Mouse (Mus musculus): Measurements from ENCODE around the gene Pecam1.

The Pecam1 gene

DNA sequence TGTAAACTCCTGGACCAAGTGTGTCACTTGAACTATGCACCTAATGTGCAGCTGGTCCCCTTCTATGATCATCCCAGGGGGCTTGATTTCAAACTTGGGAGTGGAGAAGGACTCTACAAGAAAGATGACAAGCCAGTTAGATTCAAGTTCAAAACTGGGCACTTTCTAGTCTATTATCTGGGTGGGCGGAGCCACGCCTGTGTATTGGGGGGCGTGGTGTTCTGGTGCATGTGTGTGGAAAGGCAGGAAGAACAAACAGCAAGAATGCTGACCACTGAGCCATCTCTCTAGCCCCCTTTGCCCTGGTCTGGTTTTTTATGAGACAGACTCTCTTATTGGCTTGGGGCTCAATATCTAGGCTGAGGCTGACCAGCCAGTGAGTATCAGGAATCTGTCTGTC, 54.5 kb downstream of the Pecam1 start:
- no peak for DNase-seq (ENCODE audit: low spot score in 2 of 2)

DNA sequence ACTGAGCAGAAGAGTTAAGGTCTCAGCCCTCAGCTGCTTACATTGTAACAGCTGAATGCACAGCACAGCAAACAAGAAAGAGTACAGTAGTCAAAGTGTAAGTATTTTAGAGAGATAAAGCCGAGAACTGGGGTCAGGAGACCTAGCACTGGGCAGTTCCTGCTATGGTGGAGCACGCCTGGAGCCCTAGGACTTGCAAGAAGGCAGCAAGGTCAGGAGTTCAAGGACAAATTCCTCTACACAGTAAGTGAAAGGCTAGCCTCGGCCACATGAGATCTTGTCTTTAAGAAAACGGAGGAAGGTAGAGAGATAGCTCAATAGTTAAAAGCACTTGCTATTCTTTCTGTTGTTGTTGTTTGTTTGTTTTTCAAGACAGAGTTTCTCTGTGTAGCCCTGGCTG, 57.5 kb downstream of the Pecam1 start:
- DNase-seq (ENCODE audit: low spot score in 2 of 2): no peak

DNA sequence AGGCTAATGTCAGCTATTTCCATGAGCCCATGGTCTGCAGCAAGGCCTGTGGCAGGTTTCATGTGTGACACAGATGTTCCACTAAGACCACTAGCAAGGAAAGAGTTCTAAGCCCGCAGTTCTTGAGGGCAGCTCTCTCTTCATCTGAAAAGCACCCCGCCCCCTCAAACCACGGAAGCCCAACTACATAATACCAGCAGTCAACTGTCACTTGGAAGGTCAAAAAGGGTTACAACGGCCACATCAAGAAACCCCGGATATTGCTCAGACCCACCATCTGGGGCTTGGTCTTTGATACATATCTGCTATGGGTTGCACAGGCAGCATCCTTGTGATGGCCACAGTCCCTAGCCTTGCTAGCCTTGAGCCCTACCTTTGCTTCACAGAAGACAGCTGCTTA, 62.1 kb downstream of the Pecam1 start:
- no peak for DNase-seq (ENCODE audit: low spot score in 2 of 2)

DNA sequence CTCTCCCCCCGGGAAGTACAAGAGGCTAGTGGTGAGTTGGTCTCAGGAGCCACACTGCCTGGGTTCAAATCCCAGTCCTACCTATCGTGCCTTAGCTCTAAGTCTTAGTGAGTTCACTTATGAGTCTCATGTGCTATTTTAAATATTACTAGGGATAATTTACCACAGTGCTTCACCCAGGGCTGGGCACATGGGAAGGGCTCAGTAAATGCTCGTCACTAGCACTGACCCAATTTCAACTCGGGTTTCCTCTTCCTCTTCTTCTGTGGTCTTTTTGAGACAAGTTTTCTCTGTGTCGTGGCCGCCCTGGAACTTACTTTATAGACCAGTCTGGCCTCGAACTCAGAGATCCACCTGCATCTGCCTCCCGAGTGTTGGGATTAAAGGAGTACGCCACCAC, 63.1 kb downstream of the Pecam1 start:
- no peak for DNase-seq (ENCODE audit: low spot score in 2 of 2)

DNA sequence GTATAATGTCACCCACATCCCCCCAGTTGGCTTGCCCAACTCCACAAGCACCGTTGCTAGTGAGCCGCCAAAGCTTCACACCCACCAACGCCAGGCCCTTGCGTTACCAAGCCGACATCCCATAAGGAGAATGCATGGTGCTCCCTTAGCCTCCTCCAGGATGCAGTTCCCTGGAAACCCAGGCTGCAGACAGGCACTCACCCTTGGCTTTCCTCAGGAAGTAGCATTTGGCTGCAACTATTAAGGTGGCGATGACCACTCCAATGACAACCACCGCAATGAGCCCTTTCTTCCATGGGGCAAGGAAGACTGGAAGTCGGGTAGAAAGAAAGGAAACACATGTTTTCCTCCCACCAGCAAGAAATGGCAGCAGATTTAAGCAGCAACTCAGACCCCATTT, 66.4 kb downstream of the Pecam1 start:
- no peak for DNase-seq (ENCODE audit: low spot score in 2 of 2)

DNA sequence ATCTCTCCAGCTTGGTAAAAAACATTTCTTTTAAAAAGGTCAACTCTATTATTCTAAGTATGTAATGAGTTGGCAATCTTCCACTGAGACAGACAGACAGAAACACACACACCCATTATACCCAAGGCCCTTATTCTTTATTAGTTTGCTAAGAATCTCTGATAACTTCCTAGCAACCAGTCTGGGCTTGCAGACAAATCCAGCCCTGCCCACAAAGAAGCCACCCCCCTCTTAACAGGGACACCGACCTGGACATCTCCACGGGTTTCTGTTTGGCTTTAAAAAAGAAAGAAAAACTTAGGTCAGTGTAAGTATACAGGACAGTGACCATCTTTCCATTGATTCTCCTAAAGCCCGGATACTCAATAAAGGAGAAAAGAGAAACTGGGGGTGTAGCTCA, 67.1 kb downstream of the Pecam1 start:
- DNase-seq (ENCODE audit: low spot score in 2 of 2): no peak

DNA sequence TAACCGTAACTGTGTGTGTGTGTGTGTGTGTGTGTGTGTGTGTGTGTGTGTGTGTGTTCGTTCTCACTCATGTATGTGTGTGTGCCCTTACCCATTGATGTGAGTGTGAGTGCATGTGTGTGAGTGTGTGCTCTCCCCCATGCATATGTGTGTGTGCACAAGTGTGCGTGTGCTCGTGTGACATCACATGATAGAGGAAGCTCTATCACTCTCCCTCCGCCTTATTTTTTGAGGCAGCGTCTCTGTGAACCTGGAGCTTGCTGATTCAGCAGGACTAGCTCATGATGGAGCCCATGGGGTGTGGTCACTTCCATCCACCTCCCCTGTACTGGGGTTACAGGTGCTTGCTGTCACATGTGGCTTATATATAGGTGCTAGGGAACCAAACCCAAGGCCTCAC, 69.3 kb downstream of the Pecam1 start:
- no peak for DNase-seq (ENCODE audit: low spot score in 2 of 2)

DNA sequence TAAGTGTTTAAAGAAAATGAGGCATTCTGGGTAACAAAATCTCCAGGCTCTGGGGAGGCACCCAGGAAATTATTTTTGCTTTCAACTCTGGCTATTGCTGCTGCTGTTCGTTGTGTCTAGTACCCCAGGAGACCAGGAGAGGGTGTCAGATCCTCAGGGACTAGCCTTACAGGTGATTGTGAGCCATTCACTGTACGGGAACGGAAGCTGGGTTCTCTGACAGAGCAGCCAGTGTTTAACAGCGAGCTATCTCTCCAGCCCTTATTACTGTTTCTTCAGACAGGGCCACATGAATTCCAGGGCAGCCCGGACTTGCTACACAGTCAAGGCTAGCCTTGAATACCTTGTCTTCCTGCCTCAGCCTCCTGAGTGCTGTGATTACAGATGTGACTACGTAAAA, 70.6 kb downstream of the Pecam1 start:
- no peak for DNase-seq (ENCODE audit: low spot score in 2 of 2)

DNA sequence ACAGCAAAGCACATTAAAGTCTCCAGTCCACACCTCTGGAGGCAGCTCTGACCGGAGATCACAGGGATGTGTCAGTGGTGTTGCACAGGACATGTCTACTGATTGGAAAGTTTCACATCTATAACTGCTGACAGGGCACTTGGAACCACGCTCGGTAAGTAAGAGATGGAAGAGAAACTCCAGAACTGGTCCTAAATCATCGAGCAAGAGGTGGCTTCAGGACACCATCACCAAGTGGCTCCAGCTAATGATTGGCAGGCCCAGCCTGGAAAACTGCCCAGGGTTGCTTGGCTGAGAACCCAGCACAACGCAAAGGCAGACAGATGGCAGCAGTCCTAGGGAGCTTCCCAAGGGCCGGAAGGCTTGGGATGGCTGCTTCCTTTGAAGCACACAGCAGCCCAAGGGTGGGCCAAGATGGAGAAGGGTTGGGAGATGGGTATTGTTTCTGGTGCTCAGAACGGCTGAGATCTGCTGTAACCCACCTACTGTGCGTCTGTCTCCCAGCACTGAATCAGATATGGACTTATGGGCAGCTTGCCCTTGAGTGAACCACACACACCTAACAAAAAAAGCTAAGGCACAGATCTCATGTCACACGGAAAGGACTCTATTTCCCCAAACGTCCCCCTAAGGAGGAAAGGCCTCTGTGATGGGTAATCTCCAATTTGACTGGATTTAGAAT, 72.4 kb downstream of the Pecam1 start:
- peak; percentile 66 to 91 for DNase-seq (ENCODE audit: low spot score in 2 of 2)

DNA sequence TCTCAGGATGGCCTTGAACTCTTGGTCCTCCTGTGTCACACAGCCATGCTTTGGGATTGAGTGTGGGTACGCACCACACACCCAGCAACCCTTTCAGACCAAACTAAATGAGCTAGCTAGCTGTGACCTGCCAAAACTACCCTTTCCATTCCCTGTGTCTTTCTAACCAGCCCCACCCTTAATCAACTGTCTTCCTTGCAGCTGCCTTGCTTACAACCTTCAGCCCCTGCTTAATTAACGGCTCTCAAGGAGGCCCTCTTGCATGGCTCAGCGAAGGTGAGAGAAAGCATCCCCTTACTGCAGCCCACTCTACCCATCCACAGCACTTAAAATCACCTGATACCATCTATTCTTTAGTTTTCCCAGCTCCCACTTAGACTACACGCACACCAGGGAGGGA, 73.1 kb downstream of the Pecam1 start:
- DNase-seq (ENCODE audit: low spot score in 2 of 2): no peak

DNA sequence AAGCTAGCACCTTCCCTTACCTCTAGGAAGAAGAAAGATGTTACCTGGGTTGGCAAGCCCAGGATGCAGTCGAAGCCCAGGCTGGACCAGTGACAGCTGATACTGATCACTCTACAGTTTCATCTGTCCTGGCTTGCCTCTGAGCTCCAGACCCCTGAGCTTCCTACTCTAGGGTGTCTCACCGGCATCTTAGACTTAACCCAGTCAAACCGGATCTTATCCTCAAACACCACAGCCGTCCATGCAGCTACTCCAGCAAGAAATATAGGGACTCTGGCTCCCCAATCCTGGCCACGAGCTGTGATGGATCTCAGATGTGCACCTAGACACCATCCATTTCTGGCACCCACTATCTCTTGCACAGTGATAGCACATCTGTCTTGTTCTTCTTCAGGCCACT, 74.6 kb downstream of the Pecam1 start:
- no peak for DNase-seq (ENCODE audit: low spot score in 2 of 2)

DNA sequence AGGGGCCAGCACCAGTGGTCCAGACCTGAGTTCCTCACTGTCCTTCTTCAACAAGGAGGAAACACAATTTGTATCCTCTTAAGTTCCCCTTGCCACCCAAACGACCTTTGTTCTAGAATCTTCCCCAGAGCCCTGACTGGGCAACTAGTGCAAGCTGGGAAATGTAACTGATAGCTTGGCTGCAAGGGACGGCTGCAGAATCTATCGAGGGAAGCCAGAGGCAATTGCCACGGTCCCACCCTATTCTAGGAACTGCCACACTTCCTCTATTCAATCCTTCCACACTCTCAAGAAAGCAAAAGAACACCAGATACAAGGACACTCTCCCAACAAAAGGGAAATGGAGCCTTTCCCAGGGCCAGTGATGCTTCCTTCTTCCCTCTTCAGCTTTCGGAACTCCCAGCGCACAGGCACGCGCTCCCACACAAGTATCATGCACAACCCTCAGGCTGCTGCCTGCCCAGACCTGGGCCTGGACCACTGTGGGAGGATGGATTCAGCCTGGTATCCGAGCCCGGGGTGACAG, 75.2 kb downstream of the Pecam1 start:
- peak in 1 of 2 experiments; percentile 21 for DNase-seq (ENCODE audit: low spot score in 2 of 2)

DNA sequence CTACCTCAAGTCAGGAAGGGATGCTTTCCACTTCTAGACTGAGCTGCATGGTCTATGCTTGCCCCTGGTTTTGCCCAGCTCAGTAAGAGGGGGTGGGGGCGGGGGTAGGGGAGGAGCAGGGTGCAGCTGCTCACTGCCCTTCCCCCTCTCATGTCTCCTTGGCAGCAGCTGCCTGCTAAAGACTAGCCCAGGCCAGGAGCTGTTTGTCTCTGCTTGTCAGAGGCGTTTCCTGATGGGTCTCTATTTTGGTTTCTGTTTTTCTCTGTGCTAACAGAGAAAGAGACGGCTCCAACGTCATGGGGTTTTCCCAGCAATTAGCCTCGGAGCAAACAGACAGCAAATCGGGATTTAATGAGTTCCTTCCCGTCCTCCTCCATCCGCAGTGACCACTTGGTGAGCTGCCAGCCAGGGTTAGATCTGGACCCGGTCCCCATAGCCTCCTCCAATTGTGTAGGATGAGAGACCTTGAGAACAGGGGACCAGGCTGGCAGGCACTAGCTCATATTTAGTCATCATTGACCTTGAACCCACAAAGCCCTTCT, 75.7 kb downstream of the Pecam1 start:
- peak; percentile 40 to 66 for DNase-seq (ENCODE audit: low spot score in 2 of 2)

DNA sequence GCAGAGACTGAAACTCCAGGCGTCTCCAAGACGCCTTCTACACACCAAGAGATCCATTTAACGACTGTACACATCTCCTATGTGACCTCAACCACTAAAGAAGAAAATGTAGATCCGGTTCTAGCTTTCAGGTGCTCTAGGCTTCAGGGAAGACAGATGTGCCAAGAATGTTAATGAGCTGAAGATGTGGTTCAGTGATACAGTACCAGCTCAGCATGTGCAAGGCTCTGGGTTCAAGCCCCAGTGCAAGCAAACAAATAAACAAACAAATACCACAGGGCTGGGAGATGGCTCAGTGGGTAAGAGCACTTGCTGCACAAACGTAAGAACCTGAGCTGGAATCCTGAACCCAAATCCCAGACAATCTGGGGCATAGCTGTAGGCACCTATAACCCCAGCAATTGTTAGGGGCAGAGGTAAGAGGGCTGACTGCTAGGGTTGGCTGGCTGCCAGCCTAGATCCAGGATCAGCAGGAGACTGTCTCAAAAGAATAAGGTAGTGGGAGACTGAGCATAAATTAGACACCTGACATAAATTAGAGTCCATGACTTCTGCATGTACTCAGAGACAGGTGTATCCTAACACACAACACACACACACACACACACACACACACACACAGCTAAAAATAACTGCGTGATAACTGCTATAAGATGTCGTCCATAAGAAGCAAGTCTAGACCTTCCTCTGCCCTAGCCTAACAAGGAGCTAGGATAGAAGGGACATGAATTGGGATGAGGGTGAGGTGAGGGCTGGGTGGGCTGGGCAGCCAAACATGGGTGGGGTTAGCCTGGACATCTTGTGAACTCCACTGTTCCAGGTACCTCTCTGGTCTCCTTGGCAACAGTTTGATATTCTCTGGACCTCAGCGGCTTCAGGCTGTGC, 76.5 kb downstream of the Pecam1 start:
- no peak for DNase-seq (ENCODE audit: low spot score in 2 of 2)

DNA sequence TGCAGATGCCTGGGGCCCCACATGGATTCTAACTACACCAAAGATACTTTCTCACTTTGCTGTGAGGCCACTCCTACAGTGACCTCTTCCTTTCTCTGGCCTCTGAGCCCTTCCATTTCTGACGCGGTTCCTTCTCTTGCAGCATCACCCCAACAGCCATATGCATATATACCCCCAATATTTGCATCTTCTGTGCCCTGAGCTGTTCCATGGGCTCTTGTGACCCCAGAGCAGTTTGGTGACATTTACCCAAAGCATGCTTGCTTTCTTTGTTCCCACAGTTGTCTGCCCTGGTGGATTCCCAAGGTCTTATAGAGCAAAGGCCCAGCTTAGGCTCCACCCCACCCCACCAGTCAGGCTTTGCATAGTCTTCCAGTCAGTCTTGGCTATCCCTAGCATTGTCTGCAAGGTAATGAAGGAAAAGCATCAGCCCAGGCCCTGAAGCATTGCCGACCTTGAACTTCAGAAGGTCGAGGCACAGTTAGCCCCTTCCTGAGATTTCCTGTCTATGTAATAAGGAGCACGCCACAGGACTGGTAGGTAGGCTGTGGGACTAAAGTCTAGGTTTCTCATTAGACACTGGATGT, 77.4 kb downstream of the Pecam1 start:
- DNase-seq (ENCODE audit: low spot score in 2 of 2): no peak

DNA sequence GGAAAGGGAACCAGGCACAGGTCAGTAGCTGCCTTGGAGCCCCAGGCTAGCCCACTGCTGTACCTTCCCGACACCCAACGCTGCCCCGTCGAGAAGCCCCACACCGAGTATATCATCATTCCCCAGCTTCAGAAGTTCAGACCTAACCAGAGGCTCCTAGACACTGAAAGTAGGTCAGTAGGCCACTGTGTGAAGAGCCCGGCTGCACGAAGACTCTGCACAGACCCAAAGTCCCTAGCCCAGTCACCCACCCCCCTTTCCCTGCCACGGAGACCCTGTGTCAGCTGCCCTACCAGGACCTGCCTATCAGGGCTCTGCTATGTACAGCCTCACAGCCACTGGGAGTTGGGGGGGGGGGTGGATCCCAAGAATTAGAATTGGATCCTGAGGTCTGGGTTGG, 78.6 kb downstream of the Pecam1 start:
- DNase-seq (ENCODE audit: low spot score in 2 of 2): no peak

DNA sequence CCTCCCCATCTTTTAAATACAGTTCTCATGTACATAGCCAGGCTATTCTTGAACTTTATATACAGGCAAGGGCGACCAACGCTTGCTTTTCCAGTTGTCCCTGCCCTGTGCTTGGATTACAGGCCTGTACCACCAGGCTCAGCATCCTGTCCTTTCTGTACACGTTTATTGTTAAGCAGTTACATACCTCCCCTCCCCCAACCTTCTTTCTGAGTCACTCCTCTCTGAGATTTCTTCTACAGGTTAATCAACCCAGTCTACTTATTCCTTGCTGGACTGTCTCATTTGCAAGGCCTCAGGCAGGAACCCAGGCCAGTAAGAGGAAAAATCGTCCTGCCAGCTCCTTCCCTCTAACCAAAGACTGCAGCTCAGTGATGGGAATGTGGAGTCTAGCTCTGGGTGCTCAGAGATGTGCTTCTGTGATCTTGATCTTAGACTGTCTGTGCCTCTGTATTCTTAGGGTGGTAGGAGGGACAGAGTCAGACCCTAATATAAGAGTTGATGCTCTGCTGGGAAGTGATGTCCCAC, 79.4 kb downstream of the Pecam1 start:
- no peak for DNase-seq (ENCODE audit: low spot score in 2 of 2)

DNA sequence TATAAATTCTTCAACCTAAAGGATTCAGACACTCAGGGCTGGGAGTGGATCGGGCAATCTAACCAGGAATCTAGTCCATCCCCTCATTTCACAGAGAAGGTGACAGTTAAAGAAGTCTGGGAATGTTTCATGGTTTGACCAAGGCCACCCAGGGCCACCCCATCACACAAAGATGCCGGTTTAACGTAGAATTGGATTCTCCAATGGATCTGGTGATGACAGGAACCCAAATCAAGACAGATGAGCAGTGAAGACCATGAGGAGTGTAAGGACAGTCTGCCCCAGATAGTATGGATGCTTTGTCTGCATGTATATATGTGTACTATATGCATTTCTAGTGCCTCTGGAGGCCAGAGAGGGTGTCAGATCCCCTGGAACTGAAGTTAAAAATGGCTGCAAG, 80.2 kb downstream of the Pecam1 start:
- DNase-seq (ENCODE audit: low spot score in 2 of 2): no peak

DNA sequence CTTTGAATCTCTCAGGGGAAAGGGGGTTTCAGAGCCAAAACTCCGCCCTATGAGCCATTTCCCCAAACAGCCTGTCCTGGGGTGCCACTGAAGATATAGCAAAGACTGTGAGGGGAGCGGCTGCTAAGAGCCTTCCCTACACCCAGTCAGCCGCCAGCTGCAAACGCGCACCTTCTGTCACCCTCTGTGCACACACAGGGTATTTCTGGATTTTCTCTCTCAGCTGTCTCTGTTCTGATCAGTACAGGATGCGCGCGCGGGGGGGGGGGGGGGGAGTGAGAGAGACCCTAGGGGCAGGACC, 80.6 kb downstream of the Pecam1 start:
- DNase-seq (ENCODE audit: low spot score in 2 of 2): no peak

DNA sequence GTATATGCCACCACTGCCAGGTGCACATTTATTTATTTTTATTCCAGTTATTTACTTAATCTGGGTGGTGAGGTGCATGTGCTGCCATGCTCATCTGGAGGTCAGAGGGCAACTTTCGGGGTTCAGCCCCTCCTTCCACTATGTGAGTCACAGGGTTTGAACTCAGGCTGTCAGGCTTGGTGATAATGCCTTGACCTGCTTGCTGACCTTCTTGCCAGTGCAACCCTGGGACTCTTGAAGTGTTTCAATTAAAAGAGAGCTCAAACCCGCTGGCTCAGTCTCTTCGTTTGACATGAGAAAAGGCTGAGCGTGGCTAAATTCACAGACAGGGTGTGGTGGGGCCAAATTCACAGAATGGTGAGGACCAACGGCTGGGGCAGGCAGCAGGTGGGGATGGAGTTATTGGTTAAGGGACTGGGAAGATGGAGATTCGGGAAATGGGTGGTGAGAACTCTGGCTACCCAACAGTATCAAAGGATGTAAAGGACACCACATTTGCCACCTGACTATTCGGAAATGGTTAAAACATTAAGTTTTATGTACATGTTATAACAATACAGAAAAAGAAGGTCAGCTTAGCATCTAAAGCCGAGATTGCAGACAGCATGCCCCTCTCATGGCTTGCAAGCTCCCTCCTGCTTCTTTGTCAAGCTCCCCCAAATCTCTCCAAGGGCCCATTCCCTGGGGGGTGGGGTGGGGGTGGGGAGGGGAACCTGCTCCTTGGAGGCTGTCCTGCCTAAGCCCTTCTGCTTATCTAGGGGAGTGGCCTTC, 81.1 kb downstream of the Pecam1 start:
- DNase-seq (ENCODE audit: low spot score in 2 of 2): no peak

DNA sequence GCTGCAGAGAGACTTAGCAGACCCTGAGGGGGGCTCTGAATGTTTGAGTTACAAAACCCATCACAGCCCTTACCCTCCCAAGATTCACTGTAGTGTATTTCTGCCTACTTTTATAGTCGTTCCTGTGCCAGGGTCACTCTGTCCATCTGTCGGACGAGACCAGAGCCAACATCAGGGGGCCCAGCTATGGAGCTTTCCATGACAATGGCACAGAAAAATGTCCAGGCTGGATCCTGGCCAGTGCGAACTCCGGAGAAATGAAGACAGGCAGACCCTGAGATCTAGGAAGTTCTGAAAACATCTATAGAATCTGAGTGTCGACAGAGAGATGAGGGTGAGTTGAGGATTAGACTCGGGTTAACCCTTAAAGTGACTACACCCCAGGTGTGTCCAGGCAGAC, 82.1 kb downstream of the Pecam1 start:
- peak in 1 of 2 experiments; percentile 38 for DNase-seq (ENCODE audit: low spot score in 2 of 2)

DNA sequence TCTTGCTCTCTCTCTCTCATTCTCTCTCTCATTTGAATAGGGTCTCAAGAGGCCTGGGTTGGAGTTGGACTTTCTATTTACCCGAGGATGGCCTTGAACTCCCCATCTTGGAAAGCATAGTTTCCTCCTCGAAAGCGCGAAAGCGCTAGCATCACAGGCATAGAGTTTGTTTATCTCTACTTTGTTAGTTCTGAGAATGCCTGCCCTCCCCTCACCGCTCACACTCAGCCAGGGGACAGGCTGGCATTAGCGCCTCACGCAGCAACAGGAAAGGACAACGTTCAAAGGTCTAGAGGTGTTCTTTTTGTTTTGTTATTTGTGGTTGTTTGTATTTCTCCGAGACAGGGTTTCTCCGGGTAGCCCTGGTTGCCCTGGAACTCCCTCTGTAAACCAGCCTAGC, 82.6 kb downstream of the Pecam1 start:
- no peak for DNase-seq (ENCODE audit: low spot score in 2 of 2)

Measured in cerebellum, postnatal 4 days (tissue).